Comparison of ENCODE assay signal across 29 mouse cellular contexts in genomic region chr1:133315775-133316174, GRCm38 (mm10). TPM values are rescaled to one million over a fixed set of nuclear protein-coding genes. Genes with fewer than 3 reads are reported as not detected.
DNase-seq lines count a peak whose midpoint lies in the region; ATAC-seq and TF ChIP-seq lines count a peak whose summit lies in the region.
"Had no signal": no experiment of that assay in that cellular context is flagged by ENCODE, and none has a peak within 500 bp of the region (broad histone marks: within the 10 kb centered on the region; RNA-seq: fewer than 3 reads in every experiment).

No protein-coding gene starts in this region.

- peaks cover 0 to 2% of the 10 kb centered on the region in 2 experiments; a peak in 1 of 4 replicates for H3K36me3 ChIP-seq in MEL (ENCODE audit: control insufficient read depth in 1 of 2, insufficient read depth in 2 of 2, low read length in 2 of 2)
- no peaks in the 10 kb centered on the region for H3K36me3 ChIP-seq in midbrain, embryonic 15.5 days (replicated peaks)
- H3K36me3 ChIP-seq: embryonic facial prominence, embryonic 13.5 days; embryonic facial prominence, embryonic 15.5 days; forebrain, embryonic 10.5 days; forebrain, embryonic 12.5 days; G1E had no signal

- H3K4me1 ChIP-seq in MEL (ENCODE audit: control insufficient read depth in 1 of 2, insufficient read depth in 2 of 2, low read length in 2 of 2) = peaks cover 3 to 18% of the 10 kb centered on the region in 2 experiments; a peak in 3 of 4 replicates
- peaks cover 4% of the 10 kb centered on the region; the same call in 1 of the 2 replicates for H3K4me1 ChIP-seq in midbrain, embryonic 15.5 days

- TF ChIP-seq RAD21 in MEL (IDR thresholded peaks at IDR 0.05; ENCODE audit: low read depth, low read length) = no peak

- H3K79me2 ChIP-seq in MEL (ENCODE audit: control insufficient read depth, insufficient read depth, low read length, poor library complexity) = no peaks in the 10 kb centered on the region

- WGBS in midbrain, embryonic 15.5 days = 80% methylated on average over 6 of the region's 6 CpGs

- no peak for TF ChIP-seq EP300 in MEL (IDR thresholded peaks at IDR 0.05; ENCODE audit: low read depth in 1 of 2, low read length in 2 of 2)

- no peak overlapping the region for H3K9ac ChIP-seq in MEL (ENCODE audit: control insufficient read depth, low read depth, low read length, poor library complexity, severe bottlenecking)
- H3K9ac ChIP-seq in midbrain, embryonic 15.5 days = no peak overlapping the region
- H3K9ac ChIP-seq: embryonic facial prominence, embryonic 13.5 days; embryonic facial prominence, embryonic 15.5 days; forebrain, embryonic 12.5 days had no signal

- no peak overlapping the region for H3K27ac ChIP-seq in MEL (ENCODE audit: control insufficient read depth, low read depth, low read length)
- H3K27ac ChIP-seq in midbrain, embryonic 15.5 days = no peak overlapping the region
- H3K27ac ChIP-seq: embryonic facial prominence, embryonic 13.5 days; embryonic facial prominence, embryonic 15.5 days; forebrain, embryonic 10.5 days; forebrain, embryonic 12.5 days had no signal

- H3K4me2 ChIP-seq in midbrain, embryonic 15.5 days = no peak overlapping the region
- H3K4me2 ChIP-seq: embryonic facial prominence, embryonic 13.5 days; embryonic facial prominence, embryonic 15.5 days; forebrain, embryonic 12.5 days had no signal

- no peaks in the 10 kb centered on the region for H3K9me3 ChIP-seq in MEL (replicated peaks; ENCODE audit: insufficient read depth, low read length)
- no peaks in the 10 kb centered on the region for H3K9me3 ChIP-seq in midbrain, embryonic 15.5 days
- H3K9me3 ChIP-seq: embryonic facial prominence, embryonic 13.5 days; embryonic facial prominence, embryonic 15.5 days; forebrain, embryonic 12.5 days had no signal

- H3K4me3 ChIP-seq in MEL (ENCODE audit: control insufficient read depth in 1 of 2, insufficient read depth in 1 of 2, low read depth in 2 of 2, low read length in 2 of 2) = no peak overlapping the region
- no peak overlapping the region for H3K4me3 ChIP-seq in midbrain, embryonic 15.5 days
- H3K4me3 ChIP-seq: embryonic facial prominence, embryonic 13.5 days; embryonic facial prominence, embryonic 15.5 days; erythroblast, embryonic 14.5 days; forebrain, embryonic 10.5 days; forebrain, embryonic 12.5 days had no signal

- TF ChIP-seq CTCF in MEL (IDR thresholded peaks at IDR 0.05 in 2 of 3, conservative IDR thresholded peaks at IDR 0.05 in 1 of 3; ENCODE audit: control insufficient read depth in 1 of 3, insufficient read depth in 1 of 3, low read depth in 2 of 3, low read length in 3 of 3, poor library complexity in 1 of 3, severe bottlenecking in 1 of 3) = no peak

- H3K27me3 ChIP-seq in MEL (ENCODE audit: control insufficient read depth in 1 of 2, insufficient read depth in 2 of 2, low read length in 2 of 2) = no peaks in the 10 kb centered on the region
- no peaks in the 10 kb centered on the region for H3K27me3 ChIP-seq in midbrain, embryonic 15.5 days (replicated peaks)
- H3K27me3 ChIP-seq: embryonic facial prominence, embryonic 13.5 days; embryonic facial prominence, embryonic 15.5 days had no signal

- ATAC-seq in midbrain, embryonic 15.5 days (replicated peaks) = no peak
- ATAC-seq: CD4-positive, CD25-positive, alpha-beta regulatory T cell, adult 4 months; forebrain, embryonic 14.5 days; forebrain, embryonic 16.5 days had no signal

- peak; percentile 60 for DNase-seq in adrenal gland, adult 2 months
- DNase-seq in adrenal gland, postnatal 10 days = no peak
- peak; percentile 37 to 39 for DNase-seq in adrenal gland, postnatal 36 days
- DNase-seq in adrenal gland, postnatal 14 days = no peak
- peak; percentile 27 for DNase-seq in MEL (ENCODE audit: low read depth, low spot score)
- DNase-seq: adrenal gland, postnatal 25 days; B cell, adult 2 months; cerebellum, adult 11 months; cerebellum, adult 18-20 months; cerebellum, adult 8-10 months; cerebellum, adult 9-11 months; cerebellum, postnatal 14 days; cerebellum, postnatal 36 days; embryo, embryonic 11 days had no signal

- no peak for TF ChIP-seq POLR2A in MEL (IDR thresholded peaks at IDR 0.05; ENCODE audit: control insufficient read depth in 1 of 2, insufficient read depth in 1 of 2, low read depth in 1 of 2, low read length in 2 of 2, poor library complexity in 1 of 2)

TF ChIP-seq in MEL, 35 proteins besides CTCF, POLR2A, EP300 and RAD21:
- TF ChIP-seq NELFE (IDR thresholded peaks at IDR 0.05; ENCODE audit: low read depth, low read length) (no peak), ETS1 (IDR thresholded peaks at IDR 0.05; ENCODE audit: low read depth, low read length) (no peak), TAL1 (IDR thresholded peaks at IDR 0.05; ENCODE audit: low read length) (0 out of 2 replicates have a peak, but pooled peaks have one; percentile 7)

RNA-seq across cellular contexts. Expression of gene Kiss1, which starts 5.9 kb away (rescaled TPM):
- total RNA-seq in adrenal gland, adult 2 months (2021) = not detected
- not detected in 2 replicates for polyA plus RNA-seq in adrenal gland, adult 2 months (2012; rRNA removed)
- total RNA-seq in adrenal gland, postnatal 10 days (2021) = not detected
- total RNA-seq in adrenal gland, postnatal 36 days (2021) = under 1 TPM in 1 of 2 experiments, not detected in 1; 0.66 TPM
- not detected in 2 replicates for total RNA-seq in adrenal gland, postnatal 14 days (2021)
- not detected in 2 replicates for total RNA-seq in MEL (2012; rRNA removed)
- polyA plus RNA-seq in MEL (2012; ENCODE audit: insufficient read depth in 1 of 2, insufficient read length in 2 of 2, low read depth in 1 of 2, low replicate concordance in 2 of 2, missing spikeins in 1 of 2) = not detected
- not detected in 2 replicates for polyA plus RNA-seq in midbrain, embryonic 15.5 days (2015; fragmentation: Nextera tagmentation; extraction: Ambion mirVana)
- total RNA-seq: adrenal gland, postnatal 25 days; CH12.LX; common myeloid progenitor, adult 5-6 weeks; G1E had no signal
- polyA plus RNA-seq: brain, embryonic 14.5 days; CD4-positive, CD25-positive, alpha-beta regulatory T cell, adult 4 months; embryonic facial prominence, embryonic 11.5 days; embryonic facial prominence, embryonic 13.5 days; erythroblast, embryonic 14.5 days; forebrain, embryonic 10.5 days; forebrain, embryonic 12.5 days; forebrain, embryonic 14.5 days; G1E had no signal

RNA-seq across cellular contexts. Expression of gene Golt1a, which starts 6.2 kb away (rescaled TPM):
- under 1 TPM in 1 of 2 experiments, not detected in 1; 0.69 TPM for total RNA-seq in adrenal gland, adult 2 months (2021)
- polyA plus RNA-seq in adrenal gland, adult 2 months (2012; rRNA removed) = not detected in 2 replicates
- total RNA-seq in adrenal gland, postnatal 10 days (2021) = 1 to 10 TPM; 1.4 to 4.3 TPM
- 1 to 10 TPM; 1.7 to 2.0 TPM for total RNA-seq in adrenal gland, postnatal 36 days (2021)
- 1.4 and 2.9 TPM in 2 replicates for total RNA-seq in adrenal gland, postnatal 14 days (2021)
- total RNA-seq in MEL (2012; rRNA removed) = not detected in 2 replicates
- not detected for polyA plus RNA-seq in MEL (2012; ENCODE audit: insufficient read depth in 1 of 2, insufficient read length in 2 of 2, low read depth in 1 of 2, low replicate concordance in 2 of 2, missing spikeins in 1 of 2)
- polyA plus RNA-seq in midbrain, embryonic 15.5 days (2015; fragmentation: Nextera tagmentation; extraction: Ambion mirVana) = 0.17 TPM in 1 of 2 replicates, not detected in the other
- total RNA-seq: CH12.LX; common myeloid progenitor, adult 5-6 weeks; G1E had no signal
- polyA plus RNA-seq: brain, embryonic 14.5 days; CD4-positive, CD25-positive, alpha-beta regulatory T cell, adult 4 months; embryonic facial prominence, embryonic 11.5 days; embryonic facial prominence, embryonic 13.5 days; erythroblast, embryonic 14.5 days; forebrain, embryonic 10.5 days; forebrain, embryonic 12.5 days; forebrain, embryonic 14.5 days; forebrain, embryonic 16.5 days; G1E had no signal

RNA-seq across cellular contexts. Expression of gene Ren1, which starts 34.5 kb away (rescaled TPM):
- 1 to 10 TPM; 5.5 to 9.2 TPM for total RNA-seq in adrenal gland, adult 2 months (2021)
- 4.4 and 6.0 TPM in 2 replicates for polyA plus RNA-seq in adrenal gland, adult 2 months (2012; rRNA removed)
- total RNA-seq in adrenal gland, postnatal 10 days (2021) = 1 to 10 TPM in 1 of 2 experiments, under 1 TPM in 1; 0.94 to 5.1 TPM
- total RNA-seq in adrenal gland, postnatal 36 days (2021) = 1 to 10 TPM; 3.1 to 6.9 TPM
- 5.4 and 12.6 TPM in 2 replicates for total RNA-seq in adrenal gland, postnatal 14 days (2021)
- total RNA-seq in MEL (2012; rRNA removed) = 6.9 and 7.1 TPM in 2 replicates
- 10 to 100 TPM in 1 of 2 experiments, not detected in 1; 16.8 TPM for polyA plus RNA-seq in MEL (2012; ENCODE audit: insufficient read depth in 1 of 2, insufficient read length in 2 of 2, low read depth in 1 of 2, low replicate concordance in 2 of 2, missing spikeins in 1 of 2)
- polyA plus RNA-seq in midbrain, embryonic 15.5 days (2015; fragmentation: Nextera tagmentation; extraction: Ambion mirVana) = 0.18 TPM in 1 of 2 replicates, not detected in the other
- total RNA-seq: common myeloid progenitor, adult 5-6 weeks; G1E had no signal
- polyA plus RNA-seq: CD4-positive, CD25-positive, alpha-beta regulatory T cell, adult 4 months; embryonic facial prominence, embryonic 11.5 days; erythroblast, embryonic 14.5 days; forebrain, embryonic 10.5 days; forebrain, embryonic 12.5 days; forebrain, embryonic 14.5 days; forebrain, embryonic 16.5 days; frontal cortex, adult 2 months; G1E had no signal

RNA-seq across cellular contexts. Expression of gene Etnk2, which starts 47.6 kb away (rescaled TPM):
- total RNA-seq in adrenal gland, adult 2 months (2021) = 10 to 100 TPM in 1 of 2 experiments, 1 to 10 TPM in 1; 6.2 to 13.5 TPM
- 8.2 and 10.0 TPM in 2 replicates for polyA plus RNA-seq in adrenal gland, adult 2 months (2012; rRNA removed)
- 10 to 100 TPM; 10.2 to 24.1 TPM for total RNA-seq in adrenal gland, postnatal 10 days (2021)
- total RNA-seq in adrenal gland, postnatal 36 days (2021) = 10 to 100 TPM in 1 of 2 experiments, 1 to 10 TPM in 1; 4.6 to 24.7 TPM
- total RNA-seq in adrenal gland, postnatal 14 days (2021) = 7.6 and 28.3 TPM in 2 replicates
- total RNA-seq in MEL (2012; rRNA removed) = 0.08 TPM in 1 of 2 replicates, not detected in the other
- under 1 TPM in 1 of 2 experiments, not detected in 1; 0.06 TPM for polyA plus RNA-seq in MEL (2012; ENCODE audit: insufficient read depth in 1 of 2, insufficient read length in 2 of 2, low read depth in 1 of 2, low replicate concordance in 2 of 2, missing spikeins in 1 of 2)
- polyA plus RNA-seq in midbrain, embryonic 15.5 days (2015; fragmentation: Nextera tagmentation; extraction: Ambion mirVana) = 20.0 and 21.9 TPM in 2 replicates
- total RNA-seq: common myeloid progenitor, adult 5-6 weeks had no signal
- polyA plus RNA-seq: CD4-positive, CD25-positive, alpha-beta regulatory T cell, adult 4 months; erythroblast, embryonic 14.5 days; G1E had no signal

Comparison
In these comparisons a context has a peak if more than half of its experiments do, and no peak if none do; other contexts are left out.
1. DNase-seq: peak in adrenal gland, adult 2 months (single experiment), adrenal gland, postnatal 36 days (2 of 2) and MEL (single experiment); none in adrenal gland, postnatal 10 days (single experiment) and adrenal gland, postnatal 14 days (single experiment).